ENCODE assay signal across 10 mouse cellular contexts in genomic region chr17:79454526-79454925, GRCm38 (mm10).
DNase-seq lines count a peak whose midpoint lies in the region; ATAC-seq and TF ChIP-seq lines count a peak whose summit lies in the region.
"Had no signal": no experiment of that assay in that cellular context is flagged by ENCODE, and none has a peak within 500 bp of the region (broad histone marks: within the 10 kb centered on the region; RNA-seq: fewer than 3 reads in every experiment).

No protein-coding gene starts in this region.

- TF ChIP-seq CTCF in forebrain, postnatal 0 days (IDR thresholded peaks at IDR 0.05; ENCODE audit: low read depth), result no peak

- H3K4me2 ChIP-seq in forebrain, embryonic 12.5 days, result no peak overlapping the region
- no peak overlapping the region for H3K4me2 ChIP-seq in forebrain, postnatal 0 days (ENCODE audit: low read depth)
- H3K4me2 ChIP-seq in midbrain, embryonic 13.5 days (replicated peaks), result no peak overlapping the region
- no peak overlapping the region for H3K4me2 ChIP-seq in midbrain, embryonic 16.5 days (ENCODE audit: low read length)
- no peak overlapping the region for H3K4me2 ChIP-seq in kidney, embryonic 14.5 days (replicated peaks; ENCODE audit: low read depth, low read length)
- no peak overlapping the region for H3K4me2 ChIP-seq in stomach, embryonic 16.5 days (ENCODE audit: low read depth, low read length)

- ATAC-seq in forebrain, embryonic 12.5 days (ENCODE audit: low FRiP score), result peak; percentile 72
- no peak for ATAC-seq in forebrain, postnatal 0 days
- peak; percentile 30; the same call in 1 of the 2 replicates for ATAC-seq in midbrain, embryonic 13.5 days
- ATAC-seq in midbrain, embryonic 16.5 days, result no peak
- ATAC-seq in kidney, embryonic 14.5 days (ENCODE audit: low FRiP score, low TSS enrichment), result peak; percentile 19; the same call in 1 of the 2 replicates
- 0 out of 2 replicates have a peak, but pooled peaks have one; percentile 21 for ATAC-seq in stomach, embryonic 16.5 days (ENCODE audit: insufficient read depth, low FRiP score)

- no peaks in the 10 kb centered on the region for H3K27me3 ChIP-seq in forebrain, embryonic 12.5 days
- no peaks in the 10 kb centered on the region for H3K27me3 ChIP-seq in forebrain, postnatal 0 days (ENCODE audit: insufficient read depth, low read length)
- no peaks in the 10 kb centered on the region for H3K27me3 ChIP-seq in midbrain, embryonic 13.5 days
- H3K27me3 ChIP-seq in midbrain, embryonic 16.5 days (ENCODE audit: control insufficient read depth, insufficient read depth, low read depth, low read length), result no peaks in the 10 kb centered on the region
- H3K27me3 ChIP-seq in kidney, embryonic 14.5 days (ENCODE audit: control insufficient read depth, insufficient read depth, low read length), result no peaks in the 10 kb centered on the region
- no peaks in the 10 kb centered on the region for H3K27me3 ChIP-seq in stomach, embryonic 16.5 days (ENCODE audit: control insufficient read depth, insufficient read depth, low read length)

- WGBS in forebrain, embryonic 12.5 days, result 30% methylated on average over 5 of the region's 5 CpGs
- 38% methylated on average over 5 of the region's 5 CpGs for WGBS in forebrain, postnatal 0 days
- 39% methylated on average over 5 of the region's 5 CpGs for WGBS in midbrain, embryonic 13.5 days
- 39% methylated on average over 5 of the region's 5 CpGs for WGBS in midbrain, embryonic 16.5 days
- WGBS in kidney, embryonic 14.5 days, result 38% methylated on average over 5 of the region's 5 CpGs
- 21% methylated on average over 5 of the region's 5 CpGs for WGBS in stomach, embryonic 16.5 days

- no peak overlapping the region for H3K4me3 ChIP-seq in forebrain, embryonic 12.5 days (replicated peaks)
- H3K4me3 ChIP-seq in forebrain, postnatal 0 days (ENCODE audit: low read depth, low read length), result no peak overlapping the region
- no peak overlapping the region for H3K4me3 ChIP-seq in midbrain, embryonic 13.5 days (replicated peaks)
- H3K4me3 ChIP-seq in midbrain, embryonic 16.5 days (ENCODE audit: low read depth, low read length), result no peak overlapping the region
- no peak overlapping the region for H3K4me3 ChIP-seq in kidney, embryonic 14.5 days (ENCODE audit: low read length)
- no peak overlapping the region for H3K4me3 ChIP-seq in stomach, embryonic 16.5 days (replicated peaks; ENCODE audit: low read length)

- H3K9me3 ChIP-seq in forebrain, embryonic 12.5 days, result no peaks in the 10 kb centered on the region
- H3K9me3 ChIP-seq in forebrain, postnatal 0 days (ENCODE audit: low read length), result no peaks in the 10 kb centered on the region
- no peaks in the 10 kb centered on the region for H3K9me3 ChIP-seq in midbrain, embryonic 13.5 days
- no peaks in the 10 kb centered on the region for H3K9me3 ChIP-seq in midbrain, embryonic 16.5 days (replicated peaks; ENCODE audit: control insufficient read depth, low read length, poor library complexity, severe bottlenecking)
- H3K9me3 ChIP-seq in kidney, embryonic 14.5 days (ENCODE audit: control insufficient read depth, low read length), result no peaks in the 10 kb centered on the region
- H3K9me3 ChIP-seq in stomach, embryonic 16.5 days (replicated peaks; ENCODE audit: control insufficient read depth, low read length), result no peaks in the 10 kb centered on the region

- no peak for DNase-seq in forebrain, postnatal 0 days
- DNase-seq in adrenal gland, postnatal 25 days, result no peak
- DNase-seq in right cerebral cortex, adult 2 months (ENCODE audit: low spot score in 2 of 2), result no peak
- DNase-seq: cerebellum, adult 9-11 months; gastrocnemius, postnatal 25 days had no signal

- no peak overlapping the region for H3K27ac ChIP-seq in forebrain, embryonic 12.5 days
- H3K27ac ChIP-seq in forebrain, postnatal 0 days (ENCODE audit: low read depth, low read length), result no peak overlapping the region
- no peak overlapping the region for H3K27ac ChIP-seq in midbrain, embryonic 13.5 days
- no peak overlapping the region for H3K27ac ChIP-seq in midbrain, embryonic 16.5 days (ENCODE audit: low read length)
- H3K27ac ChIP-seq in kidney, embryonic 14.5 days (ENCODE audit: low read depth, low read length), result no peak overlapping the region; the same call in 1 of the 2 replicates
- no peak overlapping the region for H3K27ac ChIP-seq in stomach, embryonic 16.5 days (ENCODE audit: low read length)

- H3K9ac ChIP-seq in forebrain, embryonic 12.5 days, result no peak overlapping the region
- H3K9ac ChIP-seq in forebrain, postnatal 0 days, result no peak overlapping the region
- no peak overlapping the region for H3K9ac ChIP-seq in midbrain, embryonic 13.5 days (replicated peaks)
- H3K9ac ChIP-seq in midbrain, embryonic 16.5 days (ENCODE audit: low read depth, low read length), result no peak overlapping the region
- no peak overlapping the region for H3K9ac ChIP-seq in kidney, embryonic 14.5 days (ENCODE audit: low read depth, low read length)
- H3K9ac ChIP-seq in stomach, embryonic 16.5 days (ENCODE audit: low read length), result no peak overlapping the region; the same call in 1 of the 2 replicates

- peaks cover 3% of the 10 kb centered on the region; the same call in 1 of the 2 replicates for H3K4me1 ChIP-seq in forebrain, embryonic 12.5 days
- peaks cover 6% of the 10 kb centered on the region; the same call in 1 of the 2 replicates for H3K4me1 ChIP-seq in forebrain, postnatal 0 days (ENCODE audit: insufficient read depth)
- H3K4me1 ChIP-seq in midbrain, embryonic 13.5 days (replicated peaks), result no peaks in the 10 kb centered on the region
- no peaks in the 10 kb centered on the region for H3K4me1 ChIP-seq in midbrain, embryonic 16.5 days (ENCODE audit: control insufficient read depth, insufficient read depth, low read length)
- H3K4me1 ChIP-seq in kidney, embryonic 14.5 days (ENCODE audit: control insufficient read depth, insufficient read depth, low read length), result peaks cover 5% of the 10 kb centered on the region; the same call in 1 of the 2 replicates
- H3K4me1 ChIP-seq in stomach, embryonic 16.5 days (ENCODE audit: control insufficient read depth, insufficient read depth, low read length), result peaks cover 10% of the 10 kb centered on the region

- no peaks in the 10 kb centered on the region for H3K36me3 ChIP-seq in forebrain, embryonic 12.5 days (replicated peaks)
- H3K36me3 ChIP-seq in forebrain, postnatal 0 days (ENCODE audit: insufficient read depth), result no peaks in the 10 kb centered on the region
- no peaks in the 10 kb centered on the region for H3K36me3 ChIP-seq in midbrain, embryonic 13.5 days
- H3K36me3 ChIP-seq in midbrain, embryonic 16.5 days (ENCODE audit: control insufficient read depth, insufficient read depth, low read length), result no peaks in the 10 kb centered on the region
- no peaks in the 10 kb centered on the region for H3K36me3 ChIP-seq in kidney, embryonic 14.5 days (ENCODE audit: control insufficient read depth, insufficient read depth, low read length)
- H3K36me3 ChIP-seq in stomach, embryonic 16.5 days (ENCODE audit: control insufficient read depth, insufficient read depth, low read length), result no peaks in the 10 kb centered on the region

Comparison
In these comparisons a context has a peak if more than half of its experiments do, and no peak if none do; other contexts are left out.
1. ATAC-seq: peak in forebrain, embryonic 12.5 days (single experiment), midbrain, embryonic 13.5 days (single experiment), kidney, embryonic 14.5 days (single experiment) and stomach, embryonic 16.5 days (single experiment); none in forebrain, postnatal 0 days (single experiment) and midbrain, embryonic 16.5 days (single experiment).